Mouse (Mus musculus): ENCODE results near the gene Cdk5r2.

GRCm38 (mm10) chr1:74900341-74901285 is 45.9 kb downstream of the Cdk5r2 start:
- TF ChIP-seq POLR2A (IDR thresholded peaks at IDR 0.05; ENCODE audit: extremely low read depth, insufficient read depth, low read length): no peak
- TF ChIP-seq CTCF (IDR thresholded peaks at IDR 0.05; ENCODE audit: low read depth, low read length): no peak
